Mouse (Mus musculus) midbrain, embryonic 11.5 days (tissue): ENCODE measurements around the gene Man1c1. TPM values are rescaled to one million over a fixed set of nuclear protein-coding genes. Genes with fewer than 3 reads are reported as not detected.

Source experiments
- ATAC-seq: fragments of 200-750 bp; cut with Nextera tagmentation; 2 replicates; pipeline ENCODE4 v1.8.0; 2017; ENCODE audit warnings: moderate TSS enrichment, moderate library complexity; ENCODE audit not compliant: low FRiP score
- DNase-seq: peaks from one replicate; pipeline ENCODE4 v3.0.0; 2015; ENCODE audit warnings: low spot score; ENCODE audit errors: missing footprints
- H3K27ac ChIP-seq: fragments of 300-500 bp; sonication (generic); 2 replicates; pipeline ENCODE4 v1.5.1; 2014; ENCODE audit warnings: low read depth, low read length
- H3K27me3 ChIP-seq: fragments of 300-500 bp; sonication (generic); 2 replicates; pipeline ENCODE4 v1.6.1; 2014; ENCODE audit warnings: mild to moderate bottlenecking, low read length, moderate library complexity, mixed read lengths; ENCODE audit not compliant: control insufficient read depth, insufficient read depth
- H3K36me3 ChIP-seq: fragments of 300-500 bp; sonication (generic); 2 replicates; pipeline ENCODE4 v1.6.1; 2014; ENCODE audit warnings: mild to moderate bottlenecking, low read length, moderate library complexity, mixed read lengths; ENCODE audit not compliant: control insufficient read depth, insufficient read depth
- H3K4me1 ChIP-seq: fragments of 300-500 bp; sonication (generic); 2 replicates; pipeline ENCODE4 v1.6.1; 2014; ENCODE audit warnings: low read length; ENCODE audit not compliant: control insufficient read depth, insufficient read depth
- H3K4me2 ChIP-seq: fragments of 300-500 bp; sonication (generic); 2 replicates; pipeline ENCODE4 v1.6.1; 2014; ENCODE audit warnings: mild to moderate bottlenecking, moderate library complexity
- H3K4me3 ChIP-seq: fragments of 300-500 bp; sonication (generic); 2 replicates; pipeline ENCODE4 v1.5.1; 2014; ENCODE audit warnings: low read depth, low read length
- H3K9ac ChIP-seq: fragments of 300-500 bp; sonication (generic); 2 replicates; pipeline ENCODE4 v1.6.1; 2014; ENCODE audit warnings: low read length
- H3K9me3 ChIP-seq: fragments of 300-500 bp; sonication (generic); 2 replicates; pipeline ENCODE4 v1.6.1; 2016; ENCODE audit warnings: low read length; ENCODE audit not compliant: control insufficient read depth
- WGBS: fragments of 180-500 bp; shearing (Covaris S2); extraction: QIAGEN DNeasy Blood & Tissue Kit; methylation state at CpG from one replicate; pipeline ENCODE4 v1.1.7; 2014; 5-methylcytosine and 5-hydroxymethylcytosine counted together
- polyA plus RNA-seq: library from polyadenylated mRNA; unstranded; fragments of >200 nt; fragmentation: Nextera tagmentation; extraction: Ambion mirVana; gene quantifications from 2 replicates; pipeline ENCODE4 v1.2.1, GENCODE M21; 2014

Gene Man1c1
- polyA plus RNA-seq, 1 experiment from 2014 or later = 3.2 TPM

- DNase-seq (no peak), ATAC-seq (no peak)
- Histone ChIP-seq H3K9me3 (no peaks in the 10 kb centered on the region), H3K4me3 (no peak overlapping the region), H3K27ac (no peak overlapping the region), H3K4me1 (peaks cover 11% of the 10 kb centered on the region), H3K36me3 (no peaks in the 10 kb centered on the region), H3K27me3 (no peaks in the 10 kb centered on the region), H3K4me2 (no peak overlapping the region), H3K9ac (no peak overlapping the region)
- WGBS = 64% methylated on average over 14 of the region's 14 CpGs
Observed at GRCm38 (mm10) chr4:134624109-134624862, 79.8 kb downstream of the Man1c1 start.

- Histone ChIP-seq H3K9me3 (no peaks in the 10 kb centered on the region), H3K4me3 (no peak overlapping the region), H3K9ac (no peak overlapping the region), H3K4me1 (peaks cover 11% of the 10 kb centered on the region), H3K4me2 (no peak overlapping the region), H3K27me3 (no peaks in the 10 kb centered on the region), H3K27ac (no peak overlapping the region), H3K36me3 (no peaks in the 10 kb centered on the region)
- ATAC-seq (no peak), DNase-seq (no peak)
- WGBS = 78% methylated on average over 9 of the region's 9 CpGs
Observed at GRCm38 (mm10) chr4:134621695-134622094, 82.4 kb downstream of the Man1c1 start.

DNA sequence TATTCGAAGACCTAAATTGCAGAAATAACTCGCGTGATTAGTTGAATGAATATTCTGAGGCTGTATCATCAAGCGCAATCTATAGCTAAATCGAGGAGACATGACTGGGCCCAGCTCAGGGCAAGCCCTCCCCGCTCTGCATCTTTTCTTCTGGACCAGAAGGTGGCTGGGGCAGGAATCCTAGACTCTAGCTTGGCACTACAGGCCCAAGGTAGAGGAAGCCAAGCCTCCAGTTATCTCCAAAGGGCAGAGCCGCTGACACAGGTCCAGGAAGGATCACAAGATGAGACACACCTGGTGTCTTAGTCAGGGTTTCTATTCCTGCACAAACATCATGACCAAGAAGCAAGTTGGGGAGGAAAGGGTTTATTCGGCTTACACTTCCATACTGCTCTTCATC lies 83.8 kb downstream of the Man1c1 start:
- 85% methylated on average over 8 of the region's 8 CpGs for WGBS
- no peaks in the 10 kb centered on the region for H3K9me3 ChIP-seq
- H3K4me3 ChIP-seq = no peak overlapping the region
- H3K9ac ChIP-seq = no peak overlapping the region
- H3K36me3 ChIP-seq = no peaks in the 10 kb centered on the region
- DNase-seq (no peak), ATAC-seq (no peak)
- H3K4me2 ChIP-seq = no peak overlapping the region
- H3K4me1 ChIP-seq = peaks cover 16% of the 10 kb centered on the region
- no peak overlapping the region for H3K27ac ChIP-seq
- no peaks in the 10 kb centered on the region for H3K27me3 ChIP-seq

DNA sequence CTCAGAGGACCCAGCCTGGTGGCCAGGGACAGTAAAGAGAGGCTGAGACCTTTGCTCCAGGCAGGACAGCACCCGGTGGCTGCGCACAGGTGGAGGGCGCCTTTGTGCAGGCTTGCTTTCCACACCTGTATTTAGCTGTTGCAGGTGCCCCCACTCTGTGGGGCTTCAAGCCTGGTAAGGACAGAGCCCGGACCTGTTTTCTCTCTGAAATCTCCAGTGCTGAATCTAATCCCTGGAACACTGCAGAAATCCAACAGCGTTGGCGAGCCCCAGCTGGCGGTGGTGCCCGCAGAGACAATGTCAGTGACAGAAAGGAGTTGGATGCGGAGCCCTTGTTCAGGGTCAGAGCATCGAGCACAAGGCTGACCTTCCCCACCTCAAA lies 84.6 kb downstream of the Man1c1 start:
- Histone ChIP-seq H3K9ac (no peak overlapping the region), H3K4me1 (peaks cover 16% of the 10 kb centered on the region)
- DNase-seq = no peak

GRCm38 (mm10) chr4:134618810-134619488 lies 85.1 kb downstream of the Man1c1 start:
- no peak for DNase-seq
- Histone ChIP-seq H3K27ac (no peak overlapping the region), H3K4me1 (peaks cover 14% of the 10 kb centered on the region), H3K4me3 (no peak overlapping the region), H3K27me3 (no peaks in the 10 kb centered on the region), H3K4me2 (no peak overlapping the region), H3K9ac (no peak overlapping the region), H3K36me3 (no peaks in the 10 kb centered on the region), H3K9me3 (no peaks in the 10 kb centered on the region)
- WGBS = 76% methylated on average over 13 of the region's 13 CpGs
- ATAC-seq = no peak

More for the DNA sequence above, 84.6 kb downstream of the Man1c1 start:
- H3K9me3 ChIP-seq = no peaks in the 10 kb centered on the region
- H3K4me3 ChIP-seq = no peak overlapping the region
- no peak overlapping the region for H3K4me2 ChIP-seq
- no peaks in the 10 kb centered on the region for H3K36me3 ChIP-seq
- no peaks in the 10 kb centered on the region for H3K27me3 ChIP-seq
- 58% methylated on average over 10 of the region's 10 CpGs for WGBS
- no peak overlapping the region for H3K27ac ChIP-seq
- no peak for ATAC-seq

DNA sequence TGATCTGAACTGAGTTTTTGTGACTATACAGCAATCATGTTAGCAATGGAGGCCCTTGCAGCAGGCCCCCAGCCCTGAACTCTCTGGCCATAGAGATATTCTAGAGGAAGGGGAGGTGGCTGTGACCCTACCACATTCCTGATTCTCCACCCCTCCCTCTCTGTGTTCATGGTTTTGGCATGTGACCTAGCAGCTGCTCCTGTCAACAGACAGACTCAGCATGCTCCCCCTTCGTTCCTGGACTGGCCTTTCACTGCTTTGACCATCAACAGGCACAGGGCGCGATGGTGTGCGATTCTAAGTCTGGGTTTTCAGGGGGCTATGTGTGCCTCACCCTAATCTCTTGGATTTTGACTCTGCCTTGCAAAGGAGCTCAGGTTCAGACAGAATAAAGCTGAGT lies 86.3 kb downstream of the Man1c1 start:
- no peaks in the 10 kb centered on the region for H3K9me3 ChIP-seq
- H3K4me1 ChIP-seq = peaks cover 14% of the 10 kb centered on the region
- no peak for DNase-seq
- no peak overlapping the region for H3K4me3 ChIP-seq
- no peak overlapping the region for H3K27ac ChIP-seq
- WGBS = 84% methylated on average over 4 of the region's 4 CpGs
- no peak for ATAC-seq
- H3K9ac ChIP-seq = no peak overlapping the region
- no peaks in the 10 kb centered on the region for H3K27me3 ChIP-seq
- no peaks in the 10 kb centered on the region for H3K36me3 ChIP-seq
- H3K4me2 ChIP-seq = no peak overlapping the region

GRCm38 (mm10) chr4:134615929-134616625 lies 88.0 kb downstream of the Man1c1 start:
- H3K27ac ChIP-seq = no peak overlapping the region
- WGBS = 83% methylated on average over 15 of the region's 15 CpGs
- DNase-seq = no peak

GRCm38 (mm10) chr4:134612070-134612667 lies 91.9 kb downstream of the Man1c1 start:
- Histone ChIP-seq H3K4me1 (peaks cover 7% of the 10 kb centered on the region), H3K27me3 (no peaks in the 10 kb centered on the region), H3K36me3 (no peaks in the 10 kb centered on the region), H3K9ac (no peak overlapping the region), H3K4me2 (no peak overlapping the region), H3K4me3 (no peak overlapping the region), H3K27ac (no peak overlapping the region), H3K9me3 (no peaks in the 10 kb centered on the region)
- ATAC-seq (no peak), DNase-seq (no peak)
- WGBS = 69% methylated on average over 16 of the region's 16 CpGs

More at GRCm38 (mm10) chr4:134615929-134616625, 88.0 kb downstream of the Man1c1 start:
- no peak overlapping the region for H3K4me3 ChIP-seq
- H3K36me3 ChIP-seq = no peaks in the 10 kb centered on the region
- H3K4me2 ChIP-seq = no peak overlapping the region
- H3K27me3 ChIP-seq = no peaks in the 10 kb centered on the region
- H3K4me1 ChIP-seq = peaks cover 16% of the 10 kb centered on the region
- H3K9me3 ChIP-seq = no peaks in the 10 kb centered on the region
- H3K9ac ChIP-seq = no peak overlapping the region
- ATAC-seq = no peak
